Mouse (Mus musculus) left cerebral cortex, adult 6 months (tissue): ENCODE data around the gene Olfr224. TPM values are rescaled to one million over a fixed set of nuclear protein-coding genes. Genes with fewer than 3 reads are reported as not detected.

ENCODE experiments used
- long read RNA-seq, 2 experiments: library from polyadenylated mRNA; unstranded; transcript quantifications; one replicate each; pipeline ENCODE4 v2.0.0; 2019 to 2020
- polyA plus RNA-seq: library from polyadenylated mRNA; unstranded; fragments of <200 nt; fragmentation: Nextera tagmentation; gene quantifications from 2 replicates; pipeline ENCODE4 v1.2.3, GENCODE M21; 2021

Gene Olfr224
- not detected in 2 replicates for polyA plus RNA-seq
- long read RNA-seq, experiment 1 = 0 reads
- long read RNA-seq, experiment 2 = 0 reads

DNA sequence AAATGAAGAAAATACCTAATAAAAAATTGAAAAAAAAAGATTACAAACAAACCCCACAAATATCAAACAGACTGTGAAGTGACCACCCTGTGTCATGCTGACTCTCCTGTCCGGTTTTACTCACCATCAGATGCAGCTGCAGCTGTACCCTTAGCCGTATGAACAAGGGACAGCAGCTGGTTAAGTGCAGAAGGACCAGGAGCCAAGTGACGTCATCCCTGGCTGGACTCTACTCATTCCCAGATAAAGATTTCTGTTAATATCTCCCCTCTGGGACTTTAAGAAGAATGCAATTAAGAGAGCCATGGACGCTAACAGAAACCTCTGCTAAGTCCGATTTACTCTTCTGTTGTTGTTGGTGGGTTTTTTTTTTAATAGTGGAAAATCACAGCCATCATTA lies at the start of gene Olfr224:
Gene Olfr224, minus strand, starts transcription at position 149 of the 400 bp plus-strand sequence.

DNA sequence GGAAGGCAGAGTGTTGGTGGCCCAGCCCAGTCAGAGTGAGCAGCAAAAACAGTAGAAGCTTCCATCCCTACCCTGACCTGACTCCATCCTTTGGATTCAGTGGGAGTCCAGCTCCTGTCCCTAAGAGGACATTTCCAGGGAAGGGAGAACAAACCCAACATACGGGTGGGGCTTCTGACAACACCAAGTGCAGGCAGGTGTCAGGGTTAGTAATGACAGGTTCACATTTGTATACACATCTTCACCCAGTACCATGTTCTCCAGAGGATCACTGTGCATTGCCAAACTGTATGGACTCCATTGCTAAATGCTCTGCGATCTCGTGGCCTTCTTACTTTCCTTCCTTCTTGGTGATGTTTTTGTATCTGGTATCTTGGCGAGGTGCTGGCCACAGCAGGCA lies 45.6 kb upstream of the Olfr224 start, which contains the start of gene 2210407C18Rik:
Gene 2210407C18Rik, minus strand, starts transcription at position 101 of the 400 bp plus-strand sequence.

DNA sequence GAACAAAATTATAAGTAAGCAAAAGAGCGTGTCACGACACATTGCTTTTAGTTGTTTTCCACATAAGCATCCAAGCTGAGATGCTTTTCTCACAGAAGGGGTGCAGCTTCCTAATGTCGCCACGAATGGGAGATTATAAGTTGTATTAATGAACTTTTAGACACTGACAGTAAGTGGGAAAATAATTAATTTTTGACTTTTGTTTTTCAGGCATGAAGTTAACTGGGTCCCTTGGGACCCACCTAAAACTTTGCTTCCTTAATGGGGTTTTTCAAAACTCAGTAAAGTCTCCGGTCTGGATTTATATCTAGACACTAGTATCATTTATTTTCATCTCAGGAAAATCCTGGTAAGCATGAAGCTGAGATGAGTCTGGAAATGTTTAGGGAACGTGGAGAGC lies 24.5 kb upstream of the Olfr224 start, which contains the start of gene Olfr324:
Gene Olfr324, plus strand, starts transcription at position 301 of the 400 bp plus-strand sequence.

DNA sequence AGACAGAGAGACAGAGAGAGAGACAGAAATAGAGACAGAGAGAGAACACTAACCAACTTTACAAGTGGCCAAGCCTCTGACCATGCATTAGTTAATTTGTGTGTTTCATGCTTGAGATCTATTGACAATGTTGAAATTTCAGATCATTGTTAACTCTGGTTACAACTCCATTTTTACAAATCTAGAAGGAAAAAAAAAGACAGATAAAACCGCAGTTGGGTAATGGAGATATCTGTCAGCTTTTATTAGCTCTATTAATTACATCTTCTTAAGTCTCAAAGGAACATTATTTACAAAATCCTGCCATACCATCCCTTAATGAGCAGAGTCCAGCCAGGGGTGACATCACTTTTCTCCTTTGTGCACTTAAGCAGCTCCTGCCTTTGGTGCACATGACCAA lies 7.1 kb upstream of the Olfr224 start, which contains the start of gene Olfr325:
Gene Olfr325, plus strand, starts transcription at position 301 of the 400 bp plus-strand sequence.

DNA sequence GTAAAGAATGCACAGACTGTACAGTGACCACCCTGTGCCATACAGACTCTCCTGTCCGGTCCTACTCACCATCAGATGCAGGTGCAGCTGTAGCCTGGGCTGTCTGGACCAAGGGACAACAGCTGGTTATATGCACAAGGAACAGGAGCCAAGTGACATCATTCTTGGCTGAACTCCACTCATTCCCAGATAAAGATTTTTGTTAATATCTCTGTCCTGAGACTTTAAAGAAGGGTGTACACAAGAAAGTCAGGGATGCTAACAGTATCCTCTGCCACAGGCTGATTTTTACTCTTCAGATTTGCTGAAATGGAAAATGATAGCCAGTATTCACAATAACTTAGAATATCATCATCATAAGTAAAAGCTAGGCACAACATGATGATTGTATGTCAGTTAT lies 14.8 kb downstream of the Olfr224 start, which contains the start of gene Olfr328:
Gene Olfr328, minus strand, starts transcription at position 101 of the 400 bp plus-strand sequence.

DNA sequence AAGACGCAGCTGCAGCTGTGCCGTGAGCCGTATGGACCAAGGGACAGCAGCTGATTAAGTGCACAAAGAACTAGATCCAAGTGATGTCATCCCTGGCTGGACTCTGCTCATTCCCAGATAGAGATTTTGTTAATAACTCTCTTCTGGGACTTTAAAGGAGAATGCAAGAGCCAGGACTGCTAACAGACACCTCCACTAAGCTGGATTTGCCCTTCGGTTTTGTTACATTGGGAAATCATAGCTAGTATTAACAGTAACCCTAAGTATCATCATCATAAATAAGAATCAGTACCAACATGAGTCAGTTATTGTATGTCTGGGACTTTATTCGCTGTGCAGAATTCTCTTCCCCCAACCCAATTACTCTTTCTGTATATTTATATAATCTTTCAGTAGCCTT lies 24.0 kb downstream of the Olfr224 start, which contains the start of gene Olfr329-ps:
Gene Olfr329-ps, minus strand, starts transcription at position 101 of the 400 bp plus-strand sequence.

DNA sequence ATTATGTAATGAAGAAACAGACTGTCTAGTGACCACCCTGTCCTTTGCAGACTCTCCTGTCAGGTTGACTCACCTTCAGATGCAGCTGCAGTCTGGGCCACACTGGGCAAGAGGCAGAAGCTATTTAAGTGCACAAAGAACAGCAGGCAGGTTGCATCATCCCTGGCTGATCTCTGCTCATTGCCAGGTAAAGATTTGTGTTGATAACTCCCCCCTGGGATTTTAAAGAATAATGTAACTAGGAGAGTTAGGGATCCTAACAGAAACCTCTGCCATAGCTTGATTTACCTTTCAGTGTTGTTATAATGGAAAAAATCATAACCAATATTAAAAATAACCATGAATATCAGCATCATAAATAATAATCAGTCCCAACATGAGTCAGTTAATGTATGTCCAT lies 35.6 kb downstream of the Olfr224 start, which contains the start of gene Olfr330:
Gene Olfr330, minus strand, starts transcription at position 101 of the 400 bp plus-strand sequence.

Other genes with a start within 250 kb of the Olfr224 start
- 34.9 and 35.5 TPM in 2 replicates for gene Zfp672, start 240.2 kb downstream of the Olfr224 start, polyA plus RNA-seq
- gene Sh3bp5l, start 239.8 kb downstream of the Olfr224 start, polyA plus RNA-seq = 19.7 and 25.5 TPM in 2 replicates
- not detected in 2 replicates for gene Lypd8, start 191.5 kb downstream of the Olfr224 start, polyA plus RNA-seq
- not detected in 2 replicates for gene 1810065E05Rik, start 149.4 kb downstream of the Olfr224 start, polyA plus RNA-seq
- not detected in 2 replicates for gene Gm12253, start 138.0 kb downstream of the Olfr224 start, polyA plus RNA-seq
- not detected in 2 replicates for gene Lypd9, start 117.6 kb downstream of the Olfr224 start, polyA plus RNA-seq
- not detected in 2 replicates for gene Olfr30, start 108.3 kb downstream of the Olfr224 start, polyA plus RNA-seq
- not detected in 2 replicates for gene Olfr332, start 78.0 kb downstream of the Olfr224 start, polyA plus RNA-seq
- gene Olfr331, start 68.0 kb downstream of the Olfr224 start, polyA plus RNA-seq = not detected in 2 replicates
- not detected in 2 replicates for gene Olfr330, start 35.7 kb downstream of the Olfr224 start, polyA plus RNA-seq
- not detected in 2 replicates for gene Olfr329-ps, start 24.1 kb downstream of the Olfr224 start, polyA plus RNA-seq
- not detected in 2 replicates for gene Olfr328, start 14.9 kb downstream of the Olfr224 start, polyA plus RNA-seq
- not detected in 2 replicates for gene Olfr325, start 7.2 kb upstream of the Olfr224 start, polyA plus RNA-seq
- gene Olfr324, start 24.6 kb upstream of the Olfr224 start, polyA plus RNA-seq = not detected in 2 replicates
- not detected in 2 replicates for gene 2210407C18Rik, start 45.5 kb upstream of the Olfr224 start, polyA plus RNA-seq
- gene Olfr323, start 59.9 kb upstream of the Olfr224 start, polyA plus RNA-seq = not detected in 2 replicates
- not detected in 2 replicates for gene Trim58, start 69.9 kb upstream of the Olfr224 start, polyA plus RNA-seq
- not detected in 2 replicates for gene Olfr322, start 88.2 kb upstream of the Olfr224 start, polyA plus RNA-seq
- gene Olfr320, start 110.5 kb upstream of the Olfr224 start, polyA plus RNA-seq = not detected in 2 replicates
- gene Olfr319, start 128.6 kb upstream of the Olfr224 start, polyA plus RNA-seq = not detected in 2 replicates
- not detected in 2 replicates for gene Olfr318, start 153.5 kb upstream of the Olfr224 start, polyA plus RNA-seq
- not detected in 2 replicates for gene Olfr317, start 168.7 kb upstream of the Olfr224 start, polyA plus RNA-seq
- gene Olfr316, start 182.2 kb upstream of the Olfr224 start, polyA plus RNA-seq = 1.1 and 2.0 TPM in 2 replicates
- gene Olfr315, start 202.6 kb upstream of the Olfr224 start, polyA plus RNA-seq = not detected in 2 replicates
- not detected in 2 replicates for gene Olfr314, start 212.4 kb upstream of the Olfr224 start, polyA plus RNA-seq
- 9.7 and 11.3 TPM in 2 replicates for gene Fam183b, start 231.4 kb upstream of the Olfr224 start, polyA plus RNA-seq
- gene Olfr313, start 244.4 kb upstream of the Olfr224 start, polyA plus RNA-seq = not detected in 2 replicates